Mouse (Mus musculus): ENCODE results near the gene Wscd1. TPM values are rescaled to one million over a fixed set of nuclear protein-coding genes. Genes with fewer than 3 reads are reported as not detected.

Gene Wscd1
- polyA plus RNA-seq, 1 experiment: 0.05 TPM

GRCm38 (mm10) chr11:71764743-71765142, 15.0 kb downstream of the Wscd1 start:
- no peak overlapping the region for H3K4me3 ChIP-seq (replicated peaks)
- TF ChIP-seq GATA1 (IDR thresholded peaks at IDR 0.05; ENCODE audit: low read length) (no peak), TAL1 (IDR thresholded peaks at IDR 0.05; ENCODE audit: low read length) (no peak)
- no peaks in the 10 kb centered on the region for H3K27me3 ChIP-seq (ENCODE audit: control insufficient read depth)
- no peaks in the 10 kb centered on the region for H3K36me3 ChIP-seq (ENCODE audit: control insufficient read depth)
- no peaks in the 10 kb centered on the region for H3K4me1 ChIP-seq (ENCODE audit: control insufficient read depth)
- H3K9me3 ChIP-seq (ENCODE audit: control insufficient read depth, low read length): no peaks in the 10 kb centered on the region

- Histone ChIP-seq H3K27me3 (ENCODE audit: control insufficient read depth) (no peaks in the 10 kb centered on the region), H3K4me3 (replicated peaks) (no peak overlapping the region), H3K4me1 (ENCODE audit: control insufficient read depth) (no peaks in the 10 kb centered on the region), H3K36me3 (ENCODE audit: control insufficient read depth) (no peaks in the 10 kb centered on the region), H3K9me3 (ENCODE audit: control insufficient read depth, low read length) (no peaks in the 10 kb centered on the region)
- TF ChIP-seq TAL1 (IDR thresholded peaks at IDR 0.05; ENCODE audit: low read length) (no peak), GATA1 (IDR thresholded peaks at IDR 0.05; ENCODE audit: low read length) (no peak)
Measured at GRCm38 (mm10) chr11:71765335-71765734, 15.6 kb downstream of the Wscd1 start.

GRCm38 (mm10) chr11:71766380-71766779, 16.7 kb downstream of the Wscd1 start:
- H3K4me1 ChIP-seq (ENCODE audit: control insufficient read depth): no peaks in the 10 kb centered on the region
- H3K27me3 ChIP-seq (ENCODE audit: control insufficient read depth): no peaks in the 10 kb centered on the region
- no peaks in the 10 kb centered on the region for H3K9me3 ChIP-seq (ENCODE audit: control insufficient read depth, low read length)
- H3K36me3 ChIP-seq (ENCODE audit: control insufficient read depth): no peaks in the 10 kb centered on the region
- H3K4me3 ChIP-seq (replicated peaks): no peak overlapping the region
- TF ChIP-seq GATA1 (IDR thresholded peaks at IDR 0.05; ENCODE audit: low read length) (no peak), TAL1 (IDR thresholded peaks at IDR 0.05; ENCODE audit: low read length) (no peak)

- H3K27me3 ChIP-seq (ENCODE audit: control insufficient read depth): no peaks in the 10 kb centered on the region
- H3K36me3 ChIP-seq (ENCODE audit: control insufficient read depth): no peaks in the 10 kb centered on the region
- H3K4me1 ChIP-seq (ENCODE audit: control insufficient read depth): no peaks in the 10 kb centered on the region
- TF ChIP-seq GATA1 (IDR thresholded peaks at IDR 0.05; ENCODE audit: low read length): no peak
- H3K9me3 ChIP-seq (ENCODE audit: control insufficient read depth, low read length): no peaks in the 10 kb centered on the region
- H3K4me3 ChIP-seq (replicated peaks): no peak overlapping the region
Measured at GRCm38 (mm10) chr11:71767726-71768125, 18.0 kb downstream of the Wscd1 start.

- no peaks in the 10 kb centered on the region for H3K4me1 ChIP-seq (ENCODE audit: control insufficient read depth)
- H3K27me3 ChIP-seq (ENCODE audit: control insufficient read depth): no peaks in the 10 kb centered on the region
- TF ChIP-seq TAL1 (IDR thresholded peaks at IDR 0.05; ENCODE audit: low read length): no peak
- TF ChIP-seq GATA1 (IDR thresholded peaks at IDR 0.05; ENCODE audit: low read length): no peak
- H3K4me3 ChIP-seq (replicated peaks): no peak overlapping the region
- H3K9me3 ChIP-seq (ENCODE audit: control insufficient read depth, low read length): no peaks in the 10 kb centered on the region
- no peaks in the 10 kb centered on the region for H3K36me3 ChIP-seq (ENCODE audit: control insufficient read depth)
Measured at GRCm38 (mm10) chr11:71769744-71770143, 20.0 kb downstream of the Wscd1 start.

GRCm38 (mm10) chr11:71770479-71770878, 20.8 kb downstream of the Wscd1 start:
- H3K4me3 ChIP-seq (replicated peaks): no peak overlapping the region
- H3K27me3 ChIP-seq (ENCODE audit: control insufficient read depth): no peaks in the 10 kb centered on the region
- H3K4me1 ChIP-seq (ENCODE audit: control insufficient read depth): no peaks in the 10 kb centered on the region
- no peaks in the 10 kb centered on the region for H3K9me3 ChIP-seq (ENCODE audit: control insufficient read depth, low read length)
- no peak for TF ChIP-seq GATA1 (IDR thresholded peaks at IDR 0.05; ENCODE audit: low read length)
- TF ChIP-seq TAL1 (IDR thresholded peaks at IDR 0.05; ENCODE audit: low read length): no peak
- no peaks in the 10 kb centered on the region for H3K36me3 ChIP-seq (ENCODE audit: control insufficient read depth)

GRCm38 (mm10) chr11:71771074-71771473, 21.4 kb downstream of the Wscd1 start:
- Histone ChIP-seq H3K27me3 (ENCODE audit: control insufficient read depth) (no peaks in the 10 kb centered on the region), H3K4me1 (ENCODE audit: control insufficient read depth) (no peaks in the 10 kb centered on the region), H3K36me3 (ENCODE audit: control insufficient read depth) (no peaks in the 10 kb centered on the region), H3K4me3 (replicated peaks) (no peak overlapping the region), H3K9me3 (ENCODE audit: control insufficient read depth, low read length) (no peaks in the 10 kb centered on the region)
- TF ChIP-seq TAL1 (IDR thresholded peaks at IDR 0.05; ENCODE audit: low read length) (no peak), GATA1 (IDR thresholded peaks at IDR 0.05; ENCODE audit: low read length) (no peak)

GRCm38 (mm10) chr11:71772056-71772455, 22.3 kb downstream of the Wscd1 start:
- Histone ChIP-seq H3K4me3 (replicated peaks) (no peak overlapping the region), H3K9me3 (ENCODE audit: control insufficient read depth, low read length) (no peaks in the 10 kb centered on the region), H3K4me1 (ENCODE audit: control insufficient read depth) (no peaks in the 10 kb centered on the region), H3K27me3 (ENCODE audit: control insufficient read depth) (no peaks in the 10 kb centered on the region), H3K36me3 (ENCODE audit: control insufficient read depth) (no peaks in the 10 kb centered on the region)
- TF ChIP-seq TAL1 (IDR thresholded peaks at IDR 0.05; ENCODE audit: low read length): no peak
- no peak for TF ChIP-seq GATA1 (IDR thresholded peaks at IDR 0.05; ENCODE audit: low read length)

GRCm38 (mm10) chr11:71772802-71773201, 23.1 kb downstream of the Wscd1 start:
- Histone ChIP-seq H3K4me3 (replicated peaks) (no peak overlapping the region), H3K36me3 (ENCODE audit: control insufficient read depth) (no peaks in the 10 kb centered on the region), H3K4me1 (ENCODE audit: control insufficient read depth) (no peaks in the 10 kb centered on the region), H3K27me3 (ENCODE audit: control insufficient read depth) (no peaks in the 10 kb centered on the region), H3K9me3 (ENCODE audit: control insufficient read depth, low read length) (no peaks in the 10 kb centered on the region)
- no peak for TF ChIP-seq TAL1 (IDR thresholded peaks at IDR 0.05; ENCODE audit: low read length)
- no peak for TF ChIP-seq GATA1 (IDR thresholded peaks at IDR 0.05; ENCODE audit: low read length)

GRCm38 (mm10) chr11:71773986-71774767, 24.5 kb downstream of the Wscd1 start:
- Histone ChIP-seq H3K4me3 (replicated peaks) (no peak overlapping the region), H3K27me3 (ENCODE audit: control insufficient read depth) (no peaks in the 10 kb centered on the region), H3K36me3 (ENCODE audit: control insufficient read depth) (no peaks in the 10 kb centered on the region), H3K4me1 (ENCODE audit: control insufficient read depth) (no peaks in the 10 kb centered on the region), H3K9me3 (ENCODE audit: control insufficient read depth, low read length) (no peaks in the 10 kb centered on the region)
- TF ChIP-seq TAL1 (IDR thresholded peaks at IDR 0.05; ENCODE audit: low read length) (no peak), GATA1 (IDR thresholded peaks at IDR 0.05; ENCODE audit: low read length) (no peak)
